Comparison of ENCODE assay signal across 9 mouse cellular contexts in the genomic region with DNA sequence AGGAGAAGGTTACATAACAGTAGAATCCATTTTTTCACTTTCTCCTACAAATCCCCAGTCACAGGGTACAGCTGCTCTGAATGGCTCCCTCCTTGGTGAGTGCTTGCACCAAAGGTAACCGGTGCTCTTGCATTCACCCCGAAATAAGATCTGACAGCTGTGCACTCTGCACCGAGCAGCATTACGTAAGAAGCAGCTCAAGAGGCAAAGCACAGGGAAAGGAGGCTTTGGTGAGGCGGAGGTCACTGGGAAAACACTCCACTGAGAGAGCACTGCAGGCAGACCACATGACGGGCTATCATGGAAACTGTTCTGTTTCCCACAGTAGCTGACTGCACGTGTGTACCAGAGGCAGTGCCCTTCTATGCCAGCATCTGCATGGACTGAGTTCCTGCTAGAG.
A peak's percentile ranks its signal among the peaks of the same experiment; 100 is the strongest.
DNase-seq lines count a peak whose midpoint lies in the region; ATAC-seq lines count a peak whose summit lies in the region.
"Had no signal": no experiment of that assay in that cellular context is flagged by ENCODE, and none has a peak within 500 bp of the region (broad histone marks: within the 10 kb centered on the region; RNA-seq: fewer than 3 reads in every experiment).

No protein-coding gene starts in this region.

- no peaks in the 10 kb centered on the region for H3K36me3 ChIP-seq in forebrain, embryonic 16.5 days (ENCODE audit: control insufficient read depth, insufficient read depth)
- H3K36me3 ChIP-seq in forebrain, embryonic 15.5 days = no peaks in the 10 kb centered on the region; the same call in 1 of the 2 replicates
- no peaks in the 10 kb centered on the region for H3K36me3 ChIP-seq in embryonic facial prominence, embryonic 10.5 days (replicated peaks)
- H3K36me3 ChIP-seq in limb, embryonic 13.5 days = no peaks in the 10 kb centered on the region
- H3K36me3 ChIP-seq: neural tube, embryonic 12.5 days had no signal

- 54% methylated on average over 7 of the region's 7 CpGs for WGBS in forebrain, embryonic 16.5 days
- 59% methylated on average over 7 of the region's 7 CpGs for WGBS in forebrain, embryonic 15.5 days
- 57% methylated on average over 7 of the region's 7 CpGs for WGBS in embryonic facial prominence, embryonic 10.5 days
- 51% methylated on average over 7 of the region's 7 CpGs for WGBS in limb, embryonic 13.5 days

- H3K9ac ChIP-seq in forebrain, embryonic 16.5 days (replicated peaks; ENCODE audit: low read depth, low read length) = no peak overlapping the region
- no peak overlapping the region for H3K9ac ChIP-seq in forebrain, embryonic 15.5 days (replicated peaks)
- no peak overlapping the region for H3K9ac ChIP-seq in limb, embryonic 13.5 days
- H3K9ac ChIP-seq: neural tube, embryonic 12.5 days had no signal

- no peak overlapping the region for H3K4me3 ChIP-seq in forebrain, embryonic 16.5 days (replicated peaks; ENCODE audit: low read length)
- H3K4me3 ChIP-seq in forebrain, embryonic 15.5 days = no peak overlapping the region
- H3K4me3 ChIP-seq in embryonic facial prominence, embryonic 10.5 days = no peak overlapping the region
- H3K4me3 ChIP-seq in limb, embryonic 13.5 days = no peak overlapping the region
- H3K4me3 ChIP-seq: neural tube, embryonic 12.5 days had no signal

- H3K4me1 ChIP-seq in forebrain, embryonic 16.5 days (replicated peaks; ENCODE audit: control insufficient read depth, insufficient read depth, low read length) = peaks cover 21% of the 10 kb centered on the region
- H3K4me1 ChIP-seq in forebrain, embryonic 15.5 days = peaks cover 33% of the 10 kb centered on the region
- H3K4me1 ChIP-seq in embryonic facial prominence, embryonic 10.5 days = peaks cover 30% of the 10 kb centered on the region
- peaks cover 18% of the 10 kb centered on the region for H3K4me1 ChIP-seq in limb, embryonic 13.5 days

- H3K4me2 ChIP-seq in forebrain, embryonic 16.5 days (ENCODE audit: low read length) = no peak overlapping the region
- no peak overlapping the region for H3K4me2 ChIP-seq in forebrain, embryonic 15.5 days (replicated peaks)
- no peak overlapping the region for H3K4me2 ChIP-seq in limb, embryonic 13.5 days (replicated peaks)
- H3K4me2 ChIP-seq: neural tube, embryonic 12.5 days had no signal

- H3K9me3 ChIP-seq in forebrain, embryonic 16.5 days (ENCODE audit: control insufficient read depth, low read length) = no peaks in the 10 kb centered on the region
- H3K9me3 ChIP-seq in forebrain, embryonic 15.5 days = no peaks in the 10 kb centered on the region
- no peaks in the 10 kb centered on the region for H3K9me3 ChIP-seq in embryonic facial prominence, embryonic 10.5 days
- no peaks in the 10 kb centered on the region for H3K9me3 ChIP-seq in limb, embryonic 13.5 days
- H3K9me3 ChIP-seq: neural tube, embryonic 12.5 days had no signal

- 0 out of 2 replicates have a peak, but pooled peaks have one; percentile 11 for ATAC-seq in forebrain, embryonic 16.5 days
- no peak for ATAC-seq in forebrain, embryonic 15.5 days (replicated peaks)
- peak; percentile 66 for ATAC-seq in limb, embryonic 13.5 days (ENCODE audit: low FRiP score, low read depth)

- intact Hi-C loops in heart, postnatal 36 days (cut with DNase I) = no loop called here

- no peaks in the 10 kb centered on the region for H3K27me3 ChIP-seq in forebrain, embryonic 16.5 days (replicated peaks; ENCODE audit: control insufficient read depth, insufficient read depth, low read length)
- H3K27me3 ChIP-seq in forebrain, embryonic 15.5 days = no peaks in the 10 kb centered on the region
- no peaks in the 10 kb centered on the region for H3K27me3 ChIP-seq in embryonic facial prominence, embryonic 10.5 days (replicated peaks; ENCODE audit: low read depth, poor library complexity, severe bottlenecking)
- no peaks in the 10 kb centered on the region for H3K27me3 ChIP-seq in limb, embryonic 13.5 days
- H3K27me3 ChIP-seq: neural tube, embryonic 12.5 days had no signal

- DNase-seq in embryonic facial prominence, embryonic 10.5 days (ENCODE audit: low spot score) = peak; percentile 14
- DNase-seq in heart, postnatal 36 days = peak; percentile 16 to 35
- DNase-seq in right cerebral cortex, postnatal 10 days (ENCODE audit: low spot score in 2 of 2) = peak; percentile 60 to 66
- no peak for DNase-seq in spleen, postnatal 10 days (ENCODE audit: low spot score in 2 of 2)
- no peak for DNase-seq in gastrocnemius, postnatal 4 days (ENCODE audit: low spot score in 2 of 2)

- H3K27ac ChIP-seq in forebrain, embryonic 16.5 days (ENCODE audit: low read length) = no peak overlapping the region
- no peak overlapping the region for H3K27ac ChIP-seq in forebrain, embryonic 15.5 days (replicated peaks)
- no peak overlapping the region for H3K27ac ChIP-seq in embryonic facial prominence, embryonic 10.5 days (replicated peaks)
- no peak overlapping the region; the same call in 1 of the 2 replicates for H3K27ac ChIP-seq in limb, embryonic 13.5 days
- H3K27ac ChIP-seq: neural tube, embryonic 12.5 days had no signal

Comparison
In these comparisons a context has a peak if more than half of its experiments do, and no peak if none do; other contexts are left out.
1. DNase-seq: peak in embryonic facial prominence, embryonic 10.5 days (single experiment), heart, postnatal 36 days (2 of 2) and right cerebral cortex, postnatal 10 days (2 of 2); none in spleen, postnatal 10 days (0 of 2) and gastrocnemius, postnatal 4 days (0 of 2).